Mouse (Mus musculus) neutrophil, adult 65 days (primary cell): Measurements from ENCODE around the gene Sfxn4. TPM values are rescaled to one million over a fixed set of nuclear protein-coding genes. Genes with fewer than 3 reads are reported as not detected.

Source experiments
- total RNA-seq: library from RNA; stranded (reverse); gene quantifications from 2 replicates; pipeline ENCODE4 v1.2.4, GENCODE M21; 2023

Gene Sfxn4
- total RNA-seq: 0.54 and 1.5 TPM in 2 replicates

GRCm38 (mm10) chr19:60860868-60861700 is at the start of gene Sfxn4:
Gene Sfxn4, minus strand, starts transcription at chr19:60861479.

GRCm38 (mm10) chr19:60889714-60890315 is 28.5 kb upstream of the Sfxn4 start, which contains the start of gene Grk5:
Gene Grk5, plus strand, starts transcription at chr19:60889749.

GRCm38 (mm10) chr19:60874064-60874694 is 12.9 kb upstream of the Sfxn4 start, which contains the start of gene Prdx3:
Gene Prdx3, minus strand, starts transcription at chr19:60874556.

GRCm38 (mm10) chr19:60811098-60812035 is 49.9 kb downstream of the Sfxn4 start, which contains the start of gene Fam45a:
Gene Fam45a, plus strand, starts transcription at chr19:60811585.

GRCm38 (mm10) chr19:60790551-60791161 is 70.6 kb downstream of the Sfxn4 start, which contains the start of gene Eif3a:
Gene Eif3a, minus strand, starts transcription at chr19:60790658.

Other genes with a start within 250 kb of the Sfxn4 start
- 2.4 and 3.0 TPM in 2 replicates for gene Nanos1, start 105.5 kb downstream of the Sfxn4 start, total RNA-seq
- 95.1 and 138 TPM in 2 replicates for gene Eif3a, start 70.8 kb downstream of the Sfxn4 start, total RNA-seq
- 22.5 and 25.0 TPM in 2 replicates for gene Fam45a, start 49.9 kb downstream of the Sfxn4 start, total RNA-seq
- gene Prdx3, start 13.1 kb upstream of the Sfxn4 start, total RNA-seq: 19.1 and 25.3 TPM in 2 replicates
- 26.3 and 30.4 TPM in 2 replicates for gene Grk5, start 28.3 kb upstream of the Sfxn4 start, total RNA-seq